Mouse (Mus musculus): ENCODE data around the gene Dab2ip. TPM values are rescaled to one million over a fixed set of nuclear protein-coding genes. Genes with fewer than 3 reads are reported as not detected.

Gene Dab2ip
- polyA plus RNA-seq, 1 experiment from 2014 or later = 40.0 TPM

Other genes with a start within 250 kb of the Dab2ip start
- gene Stom, start 221.3 kb upstream of the Dab2ip start, polyA plus RNA-seq (2015; fragmentation: Nextera tagmentation; extraction: Ambion mirVana) = 40.3 and 43.0 TPM in 2 replicates
- not detected in 2 replicates for gene 4930568D16Rik, start 190.5 kb upstream of the Dab2ip start, polyA plus RNA-seq (2015; fragmentation: Nextera tagmentation; extraction: Ambion mirVana)
- gene 4930402F06Rik, start 161.1 kb upstream of the Dab2ip start, polyA plus RNA-seq (2015; fragmentation: Nextera tagmentation; extraction: Ambion mirVana) = not detected in 2 replicates
- 30.9 and 32.5 TPM in 2 replicates for gene Ggta1, start 95.0 kb upstream of the Dab2ip start, polyA plus RNA-seq (2015; fragmentation: Nextera tagmentation; extraction: Ambion mirVana)

All from heart, embryonic 13.5 days (tissue).